Mouse (Mus musculus): ENCODE measurements around the gene Efcab6.

DNA sequence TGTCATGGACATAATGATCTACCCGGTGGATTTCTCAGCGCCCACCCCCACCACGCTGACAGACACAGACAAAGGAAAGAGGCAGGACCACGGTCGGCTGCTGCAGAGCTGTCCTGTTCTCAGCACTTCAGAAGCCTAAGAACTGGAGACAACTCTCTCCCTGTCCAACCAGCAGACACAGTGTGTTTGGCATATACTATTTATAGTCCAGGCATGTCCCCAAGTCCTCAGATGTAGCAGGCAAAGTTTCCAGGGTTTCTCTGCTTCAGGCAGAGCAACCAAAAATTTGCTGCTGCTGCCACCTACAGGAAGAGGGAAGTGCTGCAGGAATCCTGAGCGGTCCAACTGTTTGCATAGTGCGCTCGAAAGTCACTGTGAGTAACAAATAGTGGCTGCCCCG, 11.3 kb downstream of the Efcab6 start:
- TF ChIP-seq CTCF (IDR thresholded peaks at IDR 0.05; ENCODE audit: extremely low read depth, insufficient read depth, insufficient read length, insufficient replicate concordance) (peak; percentile 55; the same call in 1 of the 2 replicates), POLR2A (IDR thresholded peaks at IDR 0.05; ENCODE audit: low read depth, low read length) (no peak)
